Mouse (Mus musculus): Measurements from ENCODE around the gene Cdh13.

GRCm38 (mm10) chr8:118809660-118810059 lies 526.1 kb downstream of the Cdh13 start:
- TF ChIP-seq CTCF (IDR thresholded peaks at IDR 0.05; ENCODE audit: low read depth) (no peak), EP300 (IDR thresholded peaks at IDR 0.05; ENCODE audit: low read depth) (no peak)

Data from liver, postnatal 0 days (tissue).